Mouse (Mus musculus) frontal cortex, postnatal 14 days (tissue): ENCODE results near the gene Fign.

ENCODE experiments used
- DNase-seq, 2 experiments: peaks; one replicate each; pipeline ENCODE4 v3.0.0; 2022; ENCODE audit warnings: low spot score in 2 of 2

The Fign gene

DNA sequence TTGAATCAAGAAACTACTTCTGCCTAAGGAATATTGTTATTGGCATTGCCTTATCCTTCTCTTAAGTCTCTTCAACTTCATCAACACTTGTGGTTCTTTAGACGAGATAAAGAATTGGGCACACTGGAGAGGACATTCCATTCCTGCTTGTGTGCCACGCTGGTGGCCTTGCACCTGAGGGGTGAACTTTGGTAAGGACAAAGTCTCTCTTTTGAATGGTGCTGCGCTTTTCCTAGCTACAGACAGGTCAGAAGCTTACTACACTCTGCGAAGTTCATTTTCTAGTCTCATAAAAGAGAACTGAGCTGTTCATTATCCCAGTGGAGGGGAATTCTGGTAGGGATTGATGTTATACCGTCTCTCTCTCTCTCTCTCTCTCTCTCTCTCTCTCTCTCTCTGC is 38.4 kb downstream of the Fign start:
- no peak for DNase-seq

DNA sequence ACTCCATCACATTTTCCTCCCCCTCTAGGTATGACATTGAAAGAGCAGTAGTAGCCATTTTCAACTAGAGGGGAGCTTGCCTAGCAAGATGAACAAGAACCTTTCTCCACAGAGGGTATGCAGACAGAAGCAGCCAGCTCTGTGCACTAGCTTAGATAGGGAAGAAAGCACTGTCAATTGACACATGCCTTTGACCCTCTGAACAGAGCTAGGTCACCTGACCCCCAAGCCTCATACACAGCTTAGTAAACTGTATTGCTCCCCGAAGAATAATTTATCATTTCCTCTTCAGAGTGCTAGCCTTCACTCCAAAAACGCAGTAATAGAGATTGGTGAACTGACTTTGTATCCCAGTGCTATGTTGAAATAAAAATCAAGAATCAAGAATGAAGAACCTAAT is 49.7 kb downstream of the Fign start:
- no peak for DNase-seq

DNA sequence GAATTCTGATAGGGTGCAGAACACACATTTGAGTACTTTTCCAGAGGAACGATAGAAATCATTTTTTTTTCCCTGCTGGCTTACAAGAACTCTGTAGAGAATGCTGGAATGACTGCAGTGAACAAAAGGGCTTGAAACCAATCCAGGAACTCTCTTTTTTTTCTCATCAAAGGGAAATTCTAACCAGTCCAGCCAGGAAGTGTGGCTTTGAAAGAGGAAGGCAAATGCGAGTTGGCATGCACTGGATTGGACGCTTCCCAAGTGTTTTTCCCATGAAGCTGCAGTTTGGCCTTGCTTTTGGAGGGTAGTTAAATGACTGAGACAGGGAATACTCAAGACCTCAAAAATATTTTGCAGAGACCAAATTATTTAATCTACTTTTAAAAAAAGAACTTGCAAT is 54.7 kb downstream of the Fign start:
- no peak for DNase-seq

DNA sequence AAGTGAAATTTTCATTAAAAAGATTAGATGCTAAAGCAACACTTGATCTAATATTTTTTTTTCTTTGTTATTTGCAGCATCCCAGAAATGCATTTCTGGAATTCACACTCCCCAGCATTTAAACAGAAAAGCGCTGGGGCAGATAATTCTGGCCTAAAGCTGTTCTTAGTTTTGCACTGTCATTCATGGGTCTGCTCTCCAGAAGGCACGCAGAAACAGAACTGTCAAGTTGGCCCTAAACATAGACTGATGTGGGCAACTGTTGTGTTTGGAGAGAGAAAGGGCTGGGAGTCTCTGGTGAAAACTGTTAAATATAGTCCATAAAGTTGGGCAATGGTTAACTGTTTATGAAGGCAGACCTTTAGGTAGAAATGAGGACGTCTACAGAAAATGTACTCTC is 62.4 kb downstream of the Fign start:
- DNase-seq = no peak

DNA sequence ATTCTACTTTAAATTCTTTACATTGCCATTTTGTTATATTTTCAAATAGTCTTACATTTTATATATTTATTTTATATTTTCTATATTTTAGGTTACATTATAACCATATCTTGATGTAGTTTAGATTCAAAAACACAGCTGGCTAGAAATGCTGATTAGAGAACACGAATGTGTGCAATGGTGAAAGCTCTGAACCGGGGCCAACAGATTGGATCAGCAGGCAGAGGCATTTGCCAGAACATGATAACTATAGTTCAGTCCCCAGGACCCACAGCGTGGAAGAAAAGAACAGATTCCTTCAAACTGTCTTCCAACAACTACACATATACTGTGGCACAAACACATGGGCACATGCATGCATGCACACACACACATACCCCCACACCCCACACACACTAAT is 64.0 kb downstream of the Fign start:
- no peak for DNase-seq

DNA sequence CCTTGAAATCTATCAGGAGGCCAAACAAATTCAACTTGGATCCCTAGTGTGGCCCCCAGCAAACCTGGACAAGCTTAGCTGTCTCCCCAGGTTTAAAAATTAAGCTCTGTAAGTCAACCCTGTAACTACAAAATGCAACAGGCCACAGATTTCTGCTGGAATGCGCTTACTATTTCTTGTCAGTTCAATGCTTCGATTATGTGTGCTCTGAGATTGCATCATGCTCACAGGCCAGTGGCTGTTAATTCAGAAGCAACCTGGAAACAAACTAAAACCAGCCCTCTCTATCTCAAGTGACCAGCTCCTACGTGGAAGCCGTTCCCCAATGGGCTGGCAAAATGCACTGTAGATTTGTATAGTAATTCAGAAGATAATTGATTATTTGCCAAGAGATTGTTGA is 71.9 kb downstream of the Fign start:
- DNase-seq = no peak

DNA sequence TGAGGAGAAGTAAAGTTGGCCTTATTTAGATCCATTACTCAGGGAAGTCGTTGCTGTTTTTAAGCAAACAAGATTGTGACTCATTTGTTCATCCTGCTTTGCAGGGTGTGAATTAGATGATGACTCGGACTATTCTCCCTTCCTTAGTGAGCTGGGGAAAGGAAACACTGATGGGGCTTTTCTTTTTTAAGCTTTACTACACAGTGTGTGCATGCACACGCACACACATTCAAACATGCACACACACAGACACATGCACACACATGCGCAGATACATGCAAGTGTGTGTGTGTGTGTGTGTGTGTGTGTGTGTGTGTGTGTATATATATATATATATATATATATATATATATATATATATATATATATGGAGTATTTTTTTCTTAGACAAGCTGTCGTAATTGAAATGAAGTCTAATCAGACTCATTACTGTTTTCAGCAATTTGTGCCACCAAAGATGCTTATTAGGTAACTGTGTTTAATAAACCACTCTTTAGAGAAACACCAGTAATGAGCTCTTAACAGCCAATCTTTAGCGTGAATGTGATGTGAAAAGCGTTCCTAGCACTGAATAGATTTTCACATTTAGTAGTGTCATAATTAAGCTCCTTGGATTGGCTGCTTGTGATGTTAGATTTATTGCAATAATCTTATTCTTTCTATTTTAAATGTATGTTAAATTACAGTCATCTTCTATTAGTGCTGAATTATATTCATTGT is 103.4 kb downstream of the Fign start:
- DNase-seq = no peak

DNA sequence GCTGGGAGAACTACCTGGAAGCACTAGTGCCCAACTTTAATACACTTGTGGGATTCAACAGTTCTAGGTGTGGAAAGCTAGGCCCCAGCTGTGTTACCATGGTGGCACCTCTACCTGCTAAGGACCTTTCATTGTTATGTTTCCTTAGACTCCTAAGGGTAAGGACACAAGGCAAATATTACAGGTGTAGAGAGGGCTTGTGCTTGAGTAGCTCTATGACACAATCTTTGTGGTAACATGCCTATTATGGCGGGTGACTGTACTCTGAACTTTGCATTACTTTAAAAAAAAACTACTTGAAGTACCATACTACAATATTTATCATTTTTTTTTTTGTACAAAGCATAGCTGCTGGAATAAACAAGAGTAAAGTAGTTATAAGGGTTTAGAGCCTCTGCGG is 112.4 kb downstream of the Fign start:
- no peak for DNase-seq

DNA sequence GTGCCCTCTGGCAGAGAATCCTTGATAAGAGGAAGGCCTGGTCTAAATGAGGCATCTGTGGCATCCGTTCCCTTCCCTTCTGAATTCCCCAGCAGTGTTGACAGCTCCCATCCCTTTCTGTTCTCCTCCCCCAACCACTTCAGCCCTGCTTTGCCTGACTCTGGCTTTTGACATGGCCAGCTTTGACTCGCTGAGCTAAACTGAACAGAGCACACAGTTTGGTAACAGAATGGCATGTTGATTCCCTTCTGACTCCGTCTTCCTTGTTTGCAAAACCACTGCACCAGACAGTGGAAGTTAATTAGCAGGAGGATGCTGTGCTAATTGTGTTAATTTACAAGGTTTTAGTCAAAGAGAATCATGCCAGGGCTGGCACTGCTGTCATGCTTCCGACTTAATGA is 115.5 kb downstream of the Fign start:
- no peak for DNase-seq

DNA sequence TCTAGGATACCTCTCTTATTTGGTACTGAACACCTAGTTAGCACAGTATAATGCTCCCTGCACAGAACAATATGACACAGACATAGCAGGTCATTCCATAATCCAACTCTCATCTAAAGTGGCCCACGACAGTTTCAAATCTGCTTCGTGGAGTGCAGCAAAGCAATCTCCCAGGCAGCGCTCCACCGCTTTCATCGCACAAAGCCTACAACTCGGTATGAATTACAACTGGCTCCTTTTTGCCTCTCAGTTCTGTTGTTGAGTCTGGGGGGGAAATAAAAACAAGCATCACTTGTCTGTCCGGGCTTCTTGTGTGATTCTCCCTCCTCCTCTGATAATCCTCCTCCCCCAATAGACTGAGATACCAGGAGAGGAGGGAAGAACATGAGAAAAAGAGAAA is 116.4 kb downstream of the Fign start:
- DNase-seq = no peak

DNA sequence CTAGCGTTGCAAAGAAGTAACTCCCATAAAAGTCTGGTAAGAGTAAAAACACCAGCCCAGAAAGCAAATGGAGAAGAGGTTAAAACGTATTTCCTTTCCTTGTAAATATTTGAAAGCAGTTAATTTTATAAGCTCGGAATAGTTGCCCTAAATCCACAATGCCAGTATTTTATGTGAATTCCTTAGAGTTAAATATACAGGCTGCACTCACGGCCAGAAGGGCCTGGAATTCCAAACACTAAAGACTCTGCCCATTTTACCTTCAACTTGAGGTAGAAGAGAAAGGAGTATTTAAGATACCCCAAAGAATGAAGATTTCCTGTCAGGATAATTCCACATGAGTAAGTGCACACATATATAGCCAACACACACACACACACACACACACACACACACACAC is 128.2 kb downstream of the Fign start:
- no peak for DNase-seq

DNA sequence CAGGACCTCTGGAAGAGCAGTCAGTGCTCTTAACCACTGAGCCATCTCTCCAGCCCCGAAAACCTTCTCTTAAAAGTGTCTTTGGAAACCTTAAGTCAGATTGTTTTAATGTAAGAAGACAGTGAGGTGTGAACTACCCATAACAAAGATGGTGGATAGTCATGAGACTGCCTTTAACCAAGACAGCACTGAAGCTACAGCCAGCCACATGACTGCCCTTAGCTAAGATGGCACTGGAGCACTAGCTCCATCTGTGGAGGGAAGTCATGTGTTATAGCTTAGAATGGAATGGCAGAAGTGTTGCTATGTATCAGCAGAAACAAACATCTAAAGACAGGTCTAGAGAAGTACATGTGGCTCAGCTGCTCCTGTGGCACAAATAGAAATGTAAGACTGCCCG is 166.8 kb downstream of the Fign start:
- DNase-seq = no peak

DNA sequence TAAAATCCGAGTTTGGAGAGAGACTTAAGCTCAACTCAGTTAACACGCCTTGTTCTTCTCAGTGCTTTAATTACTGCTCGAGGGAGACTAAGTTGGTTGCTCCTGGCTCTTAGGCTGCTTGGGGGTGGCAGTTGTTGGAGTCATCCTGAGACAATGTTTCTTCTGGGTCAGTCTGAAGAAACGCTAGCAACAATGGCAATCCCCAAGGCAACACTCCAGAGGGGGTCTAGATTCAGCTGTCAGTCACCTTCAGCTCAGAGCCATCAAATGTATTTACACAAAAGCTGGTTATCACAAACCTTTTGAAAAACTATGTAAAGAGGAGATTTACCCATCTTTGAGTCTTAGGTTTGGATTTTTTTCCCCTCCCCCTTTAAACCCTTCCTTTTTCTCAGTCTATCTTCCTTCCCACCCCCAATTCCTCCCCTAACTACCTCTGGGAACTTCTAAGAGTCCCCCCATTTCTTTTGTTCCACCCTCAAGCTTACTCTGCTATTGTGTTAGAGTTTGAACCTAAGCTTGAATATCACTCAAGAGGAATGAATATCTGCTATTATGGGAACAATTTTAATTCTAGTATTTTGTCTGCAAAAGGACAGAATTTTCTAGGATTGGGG is 171.2 kb downstream of the Fign start:
- no peak for DNase-seq

DNA sequence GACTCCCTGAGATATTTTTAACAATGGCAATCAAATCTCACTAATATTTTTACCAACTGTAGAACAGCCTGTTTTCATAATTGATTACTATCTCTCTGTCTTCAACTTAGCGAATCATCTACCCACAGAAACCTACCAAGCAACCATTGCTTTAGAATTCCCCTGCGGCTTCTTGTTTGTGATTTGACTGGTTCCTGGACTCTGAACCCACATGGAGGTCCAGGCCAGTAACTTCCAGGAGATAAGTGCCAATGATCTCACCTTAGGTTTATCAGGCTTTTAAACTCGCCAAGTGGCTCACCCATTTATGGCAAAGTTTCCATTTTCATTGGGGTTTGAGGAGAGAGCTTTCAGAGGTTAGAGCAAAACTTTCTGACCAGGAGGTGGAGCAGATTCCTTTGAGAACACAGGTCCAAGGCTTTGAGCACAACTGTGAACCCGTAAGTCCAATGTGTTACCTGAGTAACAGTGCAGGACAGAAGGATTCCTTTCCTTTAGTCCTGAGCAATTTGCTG is 172.1 kb downstream of the Fign start:
- no peak for DNase-seq
